Mouse (Mus musculus) hindbrain, embryonic 12.5 days (tissue): ENCODE data around the gene Nomo1. TPM values are rescaled to one million over a fixed set of nuclear protein-coding genes. Genes with fewer than 3 reads are reported as not detected.
A peak's percentile ranks its signal among the peaks of the same experiment; 100 is the strongest.

Source experiments
- ATAC-seq: fragments of 200-750 bp; cut with Nextera tagmentation; 2 replicates; pipeline ENCODE4 v1.8.0; 2017; ENCODE audit warnings: moderate TSS enrichment; ENCODE audit not compliant: low FRiP score
- H3K27ac ChIP-seq: fragments of 300-500 bp; sonication (generic); 2 replicates; pipeline ENCODE4 v1.5.1; 2016; ENCODE audit warnings: mild to moderate bottlenecking
- H3K27me3 ChIP-seq: fragments of 300-500 bp; sonication (generic); 2 replicates; pipeline ENCODE4 v1.6.1; 2016; ENCODE audit warnings: mild to moderate bottlenecking
- H3K36me3 ChIP-seq: fragments of 300-500 bp; sonication (generic); 2 replicates; pipeline ENCODE4 v1.6.1; 2016; ENCODE audit warnings: mild to moderate bottlenecking
- H3K4me1 ChIP-seq: fragments of 300-500 bp; sonication (generic); 2 replicates; pipeline ENCODE4 v1.6.1; 2016
- H3K4me2 ChIP-seq: fragments of 300-500 bp; sonication (generic); replicated peaks from 2 replicates; pipeline ENCODE4 v1.6.1; 2016; ENCODE audit warnings: mild to moderate bottlenecking
- H3K4me3 ChIP-seq: fragments of 300-500 bp; sonication (generic); 2 replicates; pipeline ENCODE4 v1.5.1; 2016; ENCODE audit warnings: mild to moderate bottlenecking
- H3K9ac ChIP-seq: fragments of 300-500 bp; sonication (generic); 2 replicates; pipeline ENCODE4 v1.6.1; 2016; ENCODE audit warnings: mild to moderate bottlenecking, moderate library complexity
- H3K9me3 ChIP-seq: fragments of 300-500 bp; sonication (generic); replicated peaks from 2 replicates; pipeline ENCODE4 v1.6.1; 2016; ENCODE audit warnings: mild to moderate bottlenecking
- WGBS: fragments of 180-500 bp; shearing (Covaris S2); methylation state at CpG from one replicate; pipeline ENCODE4 v1.1.7; 2016; 5-methylcytosine and 5-hydroxymethylcytosine counted together
- polyA plus RNA-seq: library from polyadenylated mRNA; unstranded; fragments of >200 nt; fragmentation: Nextera tagmentation; extraction: Ambion mirVana; gene quantifications from 2 replicates; pipeline ENCODE4 v1.2.1, GENCODE M21; 2016

The Nomo1 gene
- polyA plus RNA-seq, 1 experiment from 2014 or later = 35.3 TPM

- no peak overlapping the region for H3K27ac ChIP-seq
- no peak for ATAC-seq
- H3K9ac ChIP-seq = no peak overlapping the region
- H3K36me3 ChIP-seq = no peaks in the 10 kb centered on the region
- no peak overlapping the region for H3K4me2 ChIP-seq
- H3K4me3 ChIP-seq = no peak overlapping the region
- H3K4me1 ChIP-seq = no peaks in the 10 kb centered on the region
- 90% methylated on average over 10 of the region's 10 CpGs for WGBS
- peaks cover 5% of the 10 kb centered on the region; the same call in 1 of the 2 replicates for H3K27me3 ChIP-seq
- no peaks in the 10 kb centered on the region for H3K9me3 ChIP-seq
Observed at GRCm38 (mm10) chr7:46028681-46029080, 4.8 kb upstream of the Nomo1 start.

GRCm38 (mm10) chr7:46029299-46030144 is 4.0 kb upstream of the Nomo1 start:
- Histone ChIP-seq H3K27me3 (peaks cover 5% of the 10 kb centered on the region; the same call in 1 of the 2 replicates), H3K4me1 (peaks cover 6% of the 10 kb centered on the region), H3K4me3 (no peak overlapping the region), H3K9me3 (no peaks in the 10 kb centered on the region), H3K9ac (no peak overlapping the region), H3K4me2 (0 out of 2 replicates have a peak overlapping the region, but pooled peaks have one; percentile 26), H3K27ac (no peak overlapping the region), H3K36me3 (no peaks in the 10 kb centered on the region)
- 70% methylated on average over 9 of the region's 9 CpGs for WGBS
- no peak for ATAC-seq

GRCm38 (mm10) chr7:46030145-46030488 is 3.4 kb upstream of the Nomo1 start, which contains the start of gene Abcc6:
Abcc6 (minus strand) TSS chr7:46030302.
- Histone ChIP-seq H3K4me3 (no peak within 1 kb of the TSS), H3K9ac (no peak within 1 kb of the TSS), H3K9me3 (no peaks in the 10 kb centered on the region), H3K4me2 (peak within 1 kb of the TSS; percentile 26; the same call in 1 of the 2 replicates), H3K27ac (no peak within 1 kb of the TSS), H3K4me1 (peaks cover 12% of the 10 kb centered on the region), H3K36me3 (no peaks in the 10 kb centered on the region), H3K27me3 (peaks cover 5% of the 10 kb centered on the region; the same call in 1 of the 2 replicates)
- ATAC-seq = no peak
- WGBS = 11% methylated on average over 11 of the region's 11 CpGs

GRCm38 (mm10) chr7:46031075-46031474 is 2.4 kb upstream of the Nomo1 start:
- peaks cover 18% of the 10 kb centered on the region for H3K4me1 ChIP-seq
- no peak overlapping the region for H3K27ac ChIP-seq
- no peaks in the 10 kb centered on the region for H3K36me3 ChIP-seq
- H3K9ac ChIP-seq = no peak overlapping the region
- no peak overlapping the region for H3K4me2 ChIP-seq
- H3K9me3 ChIP-seq = no peaks in the 10 kb centered on the region
- no peak for ATAC-seq
- H3K27me3 ChIP-seq = peaks cover 5% of the 10 kb centered on the region; the same call in 1 of the 2 replicates
- no peak overlapping the region for H3K4me3 ChIP-seq
- 81% methylated on average over 2 of the region's 2 CpGs for WGBS

- H3K4me1 ChIP-seq = peaks cover 18% of the 10 kb centered on the region
- peak overlapping the region; percentile 93 for H3K4me2 ChIP-seq
- peak; percentile 77 for ATAC-seq
- H3K36me3 ChIP-seq = peaks cover 10% of the 10 kb centered on the region; the same call in 1 of the 2 replicates
- H3K9ac ChIP-seq = peak overlapping the region; percentile 94
- peaks cover 5% of the 10 kb centered on the region; the same call in 1 of the 2 replicates for H3K27me3 ChIP-seq
- peak overlapping the region; percentile 91 for H3K4me3 ChIP-seq
- H3K9me3 ChIP-seq = no peaks in the 10 kb centered on the region
- WGBS = 1% methylated on average over 35 of the region's 35 CpGs
- H3K27ac ChIP-seq = peak overlapping the region; percentile 60; the same call in 1 of the 2 replicates
Observed at GRCm38 (mm10) chr7:46033870-46034337, 406 bp downstream of the Nomo1 start.

- Histone ChIP-seq H3K27ac (no peak overlapping the region), H3K36me3 (peaks cover 15% of the 10 kb centered on the region), H3K4me3 (peak overlapping the region; percentile 91; the same call in 1 of the 2 replicates), H3K4me2 (peak overlapping the region; percentile 93), H3K27me3 (peaks cover 2% of the 10 kb centered on the region; the same call in 1 of the 2 replicates), H3K9me3 (no peaks in the 10 kb centered on the region), H3K4me1 (peaks cover 18% of the 10 kb centered on the region), H3K9ac (no peak overlapping the region; the same call in 1 of the 2 replicates)
- WGBS = 83% methylated on average over 2 of the region's 2 CpGs
- ATAC-seq = no peak
Observed at GRCm38 (mm10) chr7:46034991-46035390, 1.5 kb downstream of the Nomo1 start.

DNA sequence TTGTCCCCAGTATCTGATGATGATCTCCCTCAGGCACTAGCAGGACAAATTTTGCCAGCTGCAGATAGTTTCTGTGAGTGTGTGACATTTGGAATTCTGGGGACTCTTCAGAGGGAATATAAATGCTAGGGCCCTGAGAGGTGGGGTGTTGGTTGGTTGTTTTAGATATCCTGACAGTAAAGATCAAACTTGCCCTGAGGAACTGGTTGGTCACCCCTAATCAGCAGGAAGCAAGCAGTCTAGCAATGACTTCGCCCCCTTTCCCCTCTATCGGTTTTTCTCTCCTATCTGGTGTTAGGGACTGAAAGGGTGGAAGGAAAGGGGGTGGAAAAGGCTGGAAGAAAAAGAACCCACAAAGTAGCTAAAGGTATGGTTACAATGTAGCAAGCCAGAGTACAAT is 2.0 kb downstream of the Nomo1 start:
- no peak for ATAC-seq
- no peak overlapping the region for H3K9ac ChIP-seq
- 90% methylated on average over 2 of the region's 2 CpGs for WGBS
- H3K9me3 ChIP-seq = no peaks in the 10 kb centered on the region
- peaks cover 18% of the 10 kb centered on the region for H3K4me1 ChIP-seq
- H3K36me3 ChIP-seq = peaks cover 20% of the 10 kb centered on the region
- no peak overlapping the region for H3K27ac ChIP-seq
- H3K27me3 ChIP-seq = no peaks in the 10 kb centered on the region
- no peak overlapping the region for H3K4me3 ChIP-seq
- H3K4me2 ChIP-seq = no peak overlapping the region

- H3K4me1 ChIP-seq = peaks cover 18% of the 10 kb centered on the region
- H3K9me3 ChIP-seq = no peaks in the 10 kb centered on the region
- H3K36me3 ChIP-seq = peaks cover 40% of the 10 kb centered on the region
- ATAC-seq = no peak
- no peak overlapping the region for H3K4me3 ChIP-seq
- 91% methylated on average over 6 of the region's 6 CpGs for WGBS
- H3K4me2 ChIP-seq = no peak overlapping the region
- H3K9ac ChIP-seq = no peak overlapping the region
- no peaks in the 10 kb centered on the region for H3K27me3 ChIP-seq
- H3K27ac ChIP-seq = no peak overlapping the region
Observed at GRCm38 (mm10) chr7:46037433-46037832, 3.9 kb downstream of the Nomo1 start.

DNA sequence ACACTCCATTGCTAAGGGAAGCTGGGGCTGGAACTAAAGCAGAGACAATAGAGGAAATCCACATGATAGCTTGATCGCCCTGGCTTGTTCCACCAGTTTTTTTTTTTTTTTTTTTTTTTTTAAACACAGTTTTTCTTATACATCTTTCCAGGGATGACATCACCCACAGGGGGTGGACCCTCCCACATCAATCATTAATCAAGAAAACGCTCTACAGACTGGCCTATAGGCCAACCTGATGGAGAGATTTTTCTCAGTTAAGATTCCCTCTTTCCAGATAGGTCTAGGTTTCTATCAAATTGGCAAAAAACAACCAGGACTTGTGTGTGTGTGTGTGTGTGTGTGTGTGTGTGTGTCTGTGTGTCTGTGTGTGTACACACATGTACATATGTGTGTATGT is 6.4 kb downstream of the Nomo1 start:
- WGBS = 65% methylated on average over 2 of the region's 2 CpGs
- Histone ChIP-seq H3K27me3 (no peaks in the 10 kb centered on the region), H3K9me3 (no peaks in the 10 kb centered on the region), H3K36me3 (peaks cover 61% of the 10 kb centered on the region), H3K27ac (no peak overlapping the region), H3K4me3 (no peak overlapping the region), H3K9ac (no peak overlapping the region), H3K4me1 (peaks cover 9% of the 10 kb centered on the region), H3K4me2 (no peak overlapping the region)
- ATAC-seq = no peak

DNA sequence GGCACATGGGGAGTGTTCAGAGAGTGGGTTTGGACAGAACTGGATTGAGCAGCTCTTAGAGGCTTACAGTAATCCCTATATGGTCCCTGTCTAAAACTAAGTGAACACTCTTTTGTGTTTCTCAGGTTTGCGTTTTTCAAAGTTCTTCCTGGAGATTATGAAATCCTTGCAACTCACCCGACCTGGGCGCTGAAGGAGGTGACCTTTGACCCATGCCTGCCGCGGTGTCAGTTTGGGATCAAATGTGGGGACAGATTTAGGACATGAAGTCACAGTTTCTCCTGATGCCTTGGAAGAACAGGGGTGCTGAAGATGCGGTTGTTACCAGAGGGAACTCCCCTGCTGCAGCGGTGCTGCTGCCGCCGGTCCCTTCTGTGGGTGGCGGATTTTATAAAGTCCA is 10.6 kb downstream of the Nomo1 start:
- ATAC-seq = no peak
- H3K9me3 ChIP-seq = no peaks in the 10 kb centered on the region
- H3K4me1 ChIP-seq = no peaks in the 10 kb centered on the region
- WGBS = 89% methylated on average over 10 of the region's 10 CpGs
- H3K9ac ChIP-seq = no peak overlapping the region
- no peak overlapping the region for H3K27ac ChIP-seq
- no peak overlapping the region for H3K4me2 ChIP-seq
- peaks cover 83% of the 10 kb centered on the region for H3K36me3 ChIP-seq
- H3K27me3 ChIP-seq = no peaks in the 10 kb centered on the region
- no peak overlapping the region for H3K4me3 ChIP-seq

DNA sequence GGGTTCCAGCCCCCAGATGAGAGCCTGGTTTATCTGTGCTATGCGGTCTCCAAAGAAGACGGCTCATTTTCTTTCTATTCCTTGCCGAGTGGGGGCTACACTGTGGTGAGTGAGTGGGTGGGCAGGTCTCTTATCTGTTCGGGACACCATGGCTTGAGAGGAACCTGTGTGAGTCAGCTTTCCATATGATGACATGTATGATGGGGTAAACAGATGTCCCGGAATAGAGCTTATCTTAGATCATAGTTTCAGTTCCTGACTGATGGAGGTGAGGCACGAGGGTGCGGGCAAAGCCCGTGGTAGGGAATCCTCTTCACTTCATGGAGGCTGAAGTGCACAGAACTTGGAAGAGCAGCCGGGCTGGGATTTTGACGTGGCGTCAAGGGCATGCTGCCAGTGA is 12.4 kb downstream of the Nomo1 start:
- no peaks in the 10 kb centered on the region for H3K9me3 ChIP-seq
- H3K4me3 ChIP-seq = no peak overlapping the region
- H3K36me3 ChIP-seq = peaks cover 81% of the 10 kb centered on the region
- no peak overlapping the region for H3K4me2 ChIP-seq
- H3K9ac ChIP-seq = no peak overlapping the region
- WGBS = 94% methylated on average over 11 of the region's 11 CpGs
- H3K27me3 ChIP-seq = no peaks in the 10 kb centered on the region
- H3K27ac ChIP-seq = no peak overlapping the region
- no peaks in the 10 kb centered on the region for H3K4me1 ChIP-seq
- ATAC-seq = no peak

GRCm38 (mm10) chr7:46047873-46048562 is 14.5 kb downstream of the Nomo1 start:
- no peak for ATAC-seq
- Histone ChIP-seq H3K4me3 (no peak overlapping the region), H3K27me3 (no peaks in the 10 kb centered on the region), H3K36me3 (peaks cover 69% of the 10 kb centered on the region), H3K27ac (no peak overlapping the region), H3K9me3 (no peaks in the 10 kb centered on the region), H3K4me1 (no peaks in the 10 kb centered on the region), H3K9ac (no peak overlapping the region), H3K4me2 (no peak overlapping the region)
- 93% methylated on average over 13 of the region's 13 CpGs for WGBS
